In the genomic region with DNA sequence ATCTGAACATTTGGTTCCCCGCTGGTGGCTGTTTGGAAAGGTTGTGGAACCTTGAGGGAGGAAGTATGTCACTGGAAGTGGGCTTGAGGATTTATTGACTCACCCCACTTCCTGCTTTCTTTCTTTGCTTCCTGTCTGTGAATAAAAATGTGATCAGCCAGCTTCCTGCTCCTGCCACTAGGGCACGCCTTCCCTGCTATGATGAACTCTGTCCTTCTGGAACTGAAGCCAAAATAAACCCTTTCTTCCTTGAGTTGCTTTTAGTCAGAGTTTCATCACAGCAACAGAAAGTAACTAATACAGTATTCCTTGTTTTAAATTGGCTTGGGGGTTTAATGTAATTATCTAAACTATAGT, we compare ENCODE assay signal across 7 mouse cellular contexts. TPM values are rescaled to one million over a fixed set of nuclear protein-coding genes. Genes with fewer than 3 reads are reported as not detected.
DNase-seq lines count a peak whose midpoint lies in the region; ATAC-seq and TF ChIP-seq lines count a peak whose summit lies in the region.

No protein-coding gene starts in this region.

- peak; percentile 49; the same call in 1 of the 2 replicates for TF ChIP-seq EP300 in lung, postnatal 0 days (IDR thresholded peaks at IDR 0.05)

- no peaks in the 10 kb centered on the region for H3K9me3 ChIP-seq in intestine, postnatal 0 days (ENCODE audit: control insufficient read depth)
- H3K9me3 ChIP-seq in lung, postnatal 0 days (ENCODE audit: low read length), result no peaks in the 10 kb centered on the region

- peak overlapping the region; percentile 72 for H3K27ac ChIP-seq in intestine, postnatal 0 days (ENCODE audit: low read depth, low read length)
- peak overlapping the region; percentile 71; the same call in 1 of the 2 replicates for H3K27ac ChIP-seq in lung, postnatal 0 days (ENCODE audit: low read length)

- ATAC-seq in CD4-positive, CD25-positive, alpha-beta regulatory T cell, adult 4 months, result peak; percentile 86
- peak; percentile 66 for ATAC-seq in intestine, postnatal 0 days
- peak; percentile 74 for ATAC-seq in lung, postnatal 0 days

- peaks cover 34% of the 10 kb centered on the region for H3K36me3 ChIP-seq in intestine, postnatal 0 days (ENCODE audit: control insufficient read depth, insufficient read depth)
- H3K36me3 ChIP-seq in lung, postnatal 0 days (ENCODE audit: insufficient read depth, low read length), result peaks cover 16% of the 10 kb centered on the region; the same call in 1 of the 2 replicates

- H3K4me3 ChIP-seq in intestine, postnatal 0 days (ENCODE audit: low read depth, low read length), result no peak overlapping the region
- H3K4me3 ChIP-seq in lung, postnatal 0 days (ENCODE audit: low read depth, low read length), result no peak overlapping the region

- H3K27me3 ChIP-seq in intestine, postnatal 0 days (replicated peaks; ENCODE audit: control insufficient read depth, insufficient read depth, low read length), result no peaks in the 10 kb centered on the region
- no peaks in the 10 kb centered on the region for H3K27me3 ChIP-seq in lung, postnatal 0 days (replicated peaks; ENCODE audit: insufficient read depth, low read length)

- DNase-seq in T-cell, adult 2 months (ENCODE audit: low spot score), result peak; percentile 12
- peak; percentile 82 for DNase-seq in lung, postnatal 0 days (ENCODE audit: low spot score)
- DNase-seq in embryo, embryonic 9.5 days (ENCODE audit: extremely low spot score), result no peak
- DNase-seq in cerebellum, adult 11 months, result no peak
- DNase-seq in left cerebral cortex, adult 8-10 months (ENCODE audit: low spot score in 2 of 2), result no peak

- TF ChIP-seq CTCF in intestine, postnatal 0 days (IDR thresholded peaks at IDR 0.05; ENCODE audit: low read depth), result peak; percentile 58
- peak; percentile 58 for TF ChIP-seq CTCF in lung, postnatal 0 days (IDR thresholded peaks at IDR 0.05)

- WGBS in intestine, postnatal 0 days, result 64% methylated on average over 2 of the region's 2 CpGs
- 39% methylated on average over 2 of the region's 2 CpGs for WGBS in lung, postnatal 0 days

- 0 out of 2 replicates have a peak overlapping the region, but pooled peaks have one; percentile 17 for H3K4me2 ChIP-seq in intestine, postnatal 0 days (replicated peaks; ENCODE audit: low read depth)
- no peak overlapping the region for H3K4me2 ChIP-seq in lung, postnatal 0 days (replicated peaks; ENCODE audit: low read depth, low read length)

- no peaks in the 10 kb centered on the region; the same call in none of the 2 replicates for H3K4me1 ChIP-seq in intestine, postnatal 0 days (replicated peaks; ENCODE audit: control insufficient read depth, insufficient read depth, low read length)
- H3K4me1 ChIP-seq in lung, postnatal 0 days (ENCODE audit: insufficient read depth, low read depth, low read length), result peaks cover 11% of the 10 kb centered on the region; the same call in 1 of the 2 replicates

- no peak overlapping the region for H3K9ac ChIP-seq in intestine, postnatal 0 days (ENCODE audit: low read depth, low read length)
- no peak overlapping the region for H3K9ac ChIP-seq in lung, postnatal 0 days (replicated peaks; ENCODE audit: low read depth)

RNA-seq across cellular contexts. Expression of a gene that starts 40.8 kb away (rescaled TPM):
- polyA plus RNA-seq in CD4-positive, CD25-positive, alpha-beta regulatory T cell, adult 4 months (2017; shearing (Covaris generic)), result 10 to 100 TPM; 23.0 to 25.5 TPM
- polyA plus RNA-seq in intestine, postnatal 0 days (2015; fragmentation: Nextera tagmentation; extraction: Ambion mirVana), result 8.0 and 9.0 TPM in 2 replicates
- 12.6 and 15.3 TPM in 2 replicates for polyA plus RNA-seq in lung, postnatal 0 days (2015; fragmentation: Nextera tagmentation; extraction: Ambion mirVana)
- total RNA-seq in left cerebral cortex, adult 8-10 months (2022), result 10 to 100 TPM; 78.0 to 92.2 (median 85.1) TPM

Comparison
In these comparisons a context has a peak if more than half of its experiments do, and no peak if none do; other contexts are left out.
1. DNase-seq: peak in T-cell, adult 2 months (single experiment) and lung, postnatal 0 days (single experiment); none in embryo, embryonic 9.5 days (single experiment), cerebellum, adult 11 months (single experiment) and left cerebral cortex, adult 8-10 months (0 of 2).
2. Peak in every context shown above with its lines, with median percentiles within 50 percentile points of each other: ATAC-seq.